Mouse (Mus musculus) cortical plate, adult 2 months (tissue): ENCODE measurements around the gene Qrfp.

Experiments
- CTCF ChIP-seq: fragments of 200-500 bp; IDR thresholded peaks from 2 replicates; pipeline ENCODE4 v1.5.1; 2011; ENCODE audit warnings: mild to moderate bottlenecking, control low read depth, low read length; ENCODE audit not compliant: insufficient read depth; ENCODE audit errors: extremely low read depth
- POLR2A ChIP-seq: fragments of 200-500 bp; IDR thresholded peaks from 2 replicates; pipeline ENCODE4 v1.6.1; 2011; ENCODE audit warnings: mild to moderate bottlenecking, low read length, control low read depth; ENCODE audit not compliant: insufficient read depth; ENCODE audit errors: extremely low read depth

GRCm38 (mm10) chr2:31759751-31760460 is 50.5 kb downstream of the Qrfp start:
- TF ChIP-seq POLR2A (no peak), CTCF (no peak)
